Mouse (Mus musculus) megakaryocyte, embryonic 14.5 days (primary cell): ENCODE results near the gene Pnmt.

Experiments used
- FLI1 ChIP-seq: IDR thresholded peaks from 2 replicates; pipeline ENCODE4 v1.6.1; 2012; ENCODE audit warnings: low read length, inconsistent platforms, mixed read lengths
- GATA1 ChIP-seq: IDR thresholded peaks from 3 replicates; pipeline ENCODE4 v1.6.1; 2012; ENCODE audit warnings: mixed read lengths, low read length, inconsistent platforms, borderline replicate concordance

GRCm38 (mm10) chr11:98372406-98372805 is 13.8 kb upstream of the Pnmt start:
- TF ChIP-seq GATA1, result no peak
- no peak for TF ChIP-seq FLI1
